Mouse (Mus musculus) cerebellum, postnatal 25 days (tissue): Measurements from ENCODE around the gene Ppargc1a.

Experiments
- DNase-seq, 2 experiments: peaks; one replicate each; pipeline ENCODE4 v3.0.0; 2021; ENCODE audit warnings: mixed read lengths in 2 of 2

The Ppargc1a gene

DNA sequence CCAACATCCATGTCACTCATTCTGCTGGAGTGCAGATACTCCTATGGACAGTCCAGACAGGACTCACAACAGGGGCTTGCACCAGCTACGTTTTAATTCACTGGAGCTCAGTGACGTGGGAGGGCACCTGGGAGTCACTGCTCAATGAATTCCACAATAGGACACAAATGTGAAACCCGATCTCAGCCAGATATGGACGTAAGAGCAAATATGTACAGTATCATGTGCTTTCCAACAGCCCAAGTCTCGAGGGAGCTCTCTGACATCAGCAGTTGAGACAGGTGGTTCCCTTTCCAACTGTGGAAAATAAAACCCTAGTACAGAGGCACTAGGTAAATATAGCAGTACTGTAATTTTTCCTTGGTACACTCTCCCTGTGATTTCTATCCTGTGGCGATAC, at the start of gene Ppargc1a:
Gene Ppargc1a, minus strand, starts transcription at position 68 of the 400 bp plus-strand sequence.
- peak in 1 of 2 experiments; percentile 8 for DNase-seq

DNA sequence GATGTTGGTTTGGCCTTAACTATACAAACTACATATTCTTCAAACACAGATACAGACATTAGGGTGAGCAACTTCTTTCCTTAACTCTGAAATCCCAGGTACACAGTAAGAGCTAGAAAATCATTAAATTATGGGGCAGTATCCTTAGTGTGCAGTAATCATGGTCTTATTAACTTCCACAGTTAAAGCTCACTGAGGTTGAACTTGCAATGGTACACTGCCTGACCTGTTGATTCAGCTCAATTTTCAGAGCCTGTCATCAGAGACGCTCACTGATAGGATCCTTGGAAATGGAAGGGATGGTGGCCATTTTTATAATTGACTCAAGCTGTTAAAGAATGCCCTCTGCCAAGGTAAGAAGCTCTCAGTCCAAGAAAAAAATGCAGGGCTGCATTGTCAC, 49.4 kb upstream of the Ppargc1a start:
- DNase-seq = no peak

GRCm38 (mm10) chr5:51612049-51612448, 44.5 kb upstream of the Ppargc1a start:
- DNase-seq = no peak

GRCm38 (mm10) chr5:51607686-51608480, 40.4 kb upstream of the Ppargc1a start:
- no peak for DNase-seq

GRCm38 (mm10) chr5:51599549-51599948, 32.0 kb upstream of the Ppargc1a start:
- DNase-seq = no peak

- peak; percentile 46 to 56 for DNase-seq
Observed at GRCm38 (mm10) chr5:51595644-51596043, 28.1 kb upstream of the Ppargc1a start.

- DNase-seq = no peak
Observed at GRCm38 (mm10) chr5:51592206-51592605, 24.7 kb upstream of the Ppargc1a start.

DNA sequence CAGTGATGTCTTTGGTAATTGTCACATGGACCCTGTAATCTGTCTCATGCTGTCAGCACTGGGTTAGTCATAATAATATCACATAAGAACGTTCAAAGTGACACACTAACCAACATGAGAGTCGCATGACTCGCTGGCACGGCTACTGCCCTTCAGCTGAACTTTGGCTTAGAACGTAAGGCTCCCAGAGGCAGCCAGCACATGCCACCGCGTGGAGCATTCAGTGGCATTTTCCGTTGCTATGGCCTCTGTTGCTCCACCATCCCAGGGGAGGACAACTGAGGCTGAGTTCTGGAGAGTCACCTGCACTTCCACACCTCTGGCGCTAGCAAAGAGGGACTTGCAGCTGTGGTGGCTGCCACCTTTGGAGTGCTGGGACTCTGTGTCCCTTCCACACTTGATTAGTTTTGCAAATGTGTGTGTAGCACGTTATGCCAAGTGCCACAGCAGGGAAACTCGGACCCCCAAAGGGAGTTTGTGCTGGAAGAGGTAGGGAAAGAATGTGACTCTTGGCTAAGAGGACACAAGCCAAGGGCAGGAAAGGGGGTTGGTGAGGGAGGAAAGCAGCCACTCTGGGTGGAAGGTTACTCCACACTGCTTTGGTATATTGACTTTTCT, 24.1 kb upstream of the Ppargc1a start:
- no peak for DNase-seq

- no peak for DNase-seq
Observed at GRCm38 (mm10) chr5:51586187-51586586, 18.7 kb upstream of the Ppargc1a start.

DNA sequence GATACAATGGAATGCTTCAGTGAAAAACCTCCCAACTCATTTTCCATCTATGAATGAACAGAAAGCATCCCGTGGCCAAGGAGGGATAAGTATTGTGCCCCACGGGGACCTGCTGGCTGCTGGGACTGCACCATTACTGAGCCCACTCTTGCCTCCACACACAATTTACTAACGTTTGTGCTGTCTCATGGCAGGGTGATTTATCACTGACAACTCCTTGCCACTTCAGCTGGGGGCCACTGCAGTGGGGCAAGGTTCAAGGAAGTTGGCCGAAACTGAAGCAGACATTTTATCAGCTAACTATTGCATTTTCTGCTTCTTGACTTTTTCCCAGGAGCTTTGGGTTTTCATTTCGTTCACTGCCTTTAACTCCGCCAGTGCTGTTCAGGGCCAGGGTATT, 17.5 kb upstream of the Ppargc1a start:
- no peak for DNase-seq

DNA sequence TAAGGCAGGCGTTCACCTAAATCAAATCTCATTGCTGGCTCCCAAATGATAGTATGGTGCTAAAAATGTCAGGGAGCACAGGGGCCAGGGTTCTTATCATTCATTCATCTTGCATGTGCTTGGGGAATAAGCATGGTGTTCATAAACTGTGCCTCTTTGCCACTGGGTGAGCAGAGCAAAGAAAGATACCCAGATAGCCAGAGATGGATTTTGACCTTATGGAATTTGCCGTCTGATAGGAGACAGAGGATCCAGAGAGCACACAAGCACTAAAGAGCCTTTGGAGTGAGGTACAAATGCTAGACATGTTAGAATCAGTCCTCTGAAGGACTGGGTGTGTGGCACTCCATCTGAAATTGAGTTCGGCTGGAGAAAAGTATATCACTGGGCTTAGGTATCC, 16.7 kb upstream of the Ppargc1a start:
- no peak for DNase-seq

GRCm38 (mm10) chr5:51583632-51584031, 16.1 kb upstream of the Ppargc1a start:
- DNase-seq = no peak

DNA sequence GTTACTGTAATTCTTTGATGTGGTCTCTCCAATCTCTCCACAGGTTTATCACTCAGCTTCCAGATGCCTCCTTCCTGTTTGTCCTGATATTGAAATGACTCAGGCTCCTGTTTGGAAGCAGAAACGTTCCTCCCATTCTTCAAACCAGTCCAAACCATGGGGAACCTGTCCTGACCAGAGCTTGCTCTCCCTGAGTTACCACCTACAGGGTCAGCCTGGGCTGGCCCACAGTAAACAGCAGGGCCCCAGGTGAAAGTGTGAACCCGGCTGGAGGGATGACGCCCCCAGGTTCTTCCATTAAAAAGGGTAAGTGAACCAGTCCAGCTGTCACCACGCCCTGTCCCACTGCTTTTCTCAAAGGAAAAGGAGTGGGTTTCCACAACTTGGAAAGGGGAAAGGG, 15.5 kb upstream of the Ppargc1a start:
- no peak for DNase-seq

DNA sequence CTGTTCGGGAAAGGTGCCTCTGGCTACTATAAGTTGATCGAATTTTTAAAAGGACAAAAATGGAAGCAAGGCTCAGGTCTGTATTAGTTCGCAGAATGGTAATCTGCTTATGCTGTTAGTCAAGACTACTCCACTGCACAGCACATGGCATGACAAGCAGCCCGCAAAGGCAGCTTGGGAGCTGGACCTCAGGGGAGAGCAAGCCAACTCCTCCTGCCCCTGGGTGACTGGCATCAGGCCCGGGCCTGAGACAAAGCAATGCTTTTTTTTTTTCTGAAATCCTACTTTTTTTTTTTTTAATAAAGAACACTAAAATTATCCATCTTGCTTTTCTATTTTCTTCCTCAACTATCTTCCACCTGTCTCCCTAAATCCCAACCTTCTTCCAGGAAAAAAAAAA, 15.1 kb upstream of the Ppargc1a start:
- peak; percentile 30 to 63 for DNase-seq

GRCm38 (mm10) chr5:51577594-51577993, 10.1 kb upstream of the Ppargc1a start:
- no peak for DNase-seq

DNA sequence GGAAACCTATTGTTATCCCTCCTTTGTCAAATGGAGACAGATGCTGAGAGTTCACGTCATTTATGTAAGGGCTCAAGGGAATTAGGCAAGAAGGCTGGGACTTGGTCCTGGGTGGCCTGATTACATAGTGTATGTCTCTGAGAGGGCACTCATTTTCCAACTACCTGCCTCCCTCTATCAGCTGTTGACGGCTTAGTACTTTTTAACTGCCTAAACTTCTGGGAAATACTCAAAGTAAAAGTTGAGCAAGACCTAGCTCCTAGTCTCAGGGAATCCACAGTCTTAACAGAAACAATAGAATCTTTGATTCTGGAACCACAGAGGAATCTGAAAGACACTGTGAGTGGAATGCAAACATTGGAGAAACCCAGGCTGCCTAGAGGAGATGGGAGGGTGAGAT, 6.2 kb upstream of the Ppargc1a start:
- no peak for DNase-seq

DNA sequence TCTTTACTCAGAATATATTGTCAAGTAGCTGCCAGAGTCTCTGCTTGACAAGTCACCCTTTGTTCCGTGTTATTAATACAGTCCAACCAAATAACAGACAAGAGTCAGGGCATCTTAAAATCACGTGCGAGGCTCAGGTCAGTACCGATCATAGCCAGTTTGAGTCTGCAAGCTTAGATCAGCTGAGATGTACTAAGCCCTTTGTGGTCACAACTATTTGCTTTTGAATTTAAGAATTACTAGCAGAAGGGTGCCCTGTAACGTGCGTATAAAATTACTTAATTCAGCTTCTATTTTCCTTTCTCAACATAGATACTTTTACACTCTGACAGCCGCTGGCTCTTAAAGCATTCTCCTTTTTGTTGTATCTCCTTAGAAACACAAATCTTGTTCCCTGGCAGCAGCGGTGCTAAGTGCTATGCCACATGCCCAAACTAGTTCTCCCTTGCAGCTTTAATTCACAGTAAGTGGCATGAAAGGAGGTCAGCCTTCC, 718 bp upstream of the Ppargc1a start:
- DNase-seq = no peak

- no peak for DNase-seq
Observed at GRCm38 (mm10) chr5:51565672-51566071, 1.9 kb downstream of the Ppargc1a start.

GRCm38 (mm10) chr5:51565038-51565437, 2.5 kb downstream of the Ppargc1a start:
- DNase-seq = no peak

GRCm38 (mm10) chr5:51563574-51563973, 4.0 kb downstream of the Ppargc1a start:
- no peak for DNase-seq

GRCm38 (mm10) chr5:51557607-51558278, 9.8 kb downstream of the Ppargc1a start:
- no peak for DNase-seq

DNA sequence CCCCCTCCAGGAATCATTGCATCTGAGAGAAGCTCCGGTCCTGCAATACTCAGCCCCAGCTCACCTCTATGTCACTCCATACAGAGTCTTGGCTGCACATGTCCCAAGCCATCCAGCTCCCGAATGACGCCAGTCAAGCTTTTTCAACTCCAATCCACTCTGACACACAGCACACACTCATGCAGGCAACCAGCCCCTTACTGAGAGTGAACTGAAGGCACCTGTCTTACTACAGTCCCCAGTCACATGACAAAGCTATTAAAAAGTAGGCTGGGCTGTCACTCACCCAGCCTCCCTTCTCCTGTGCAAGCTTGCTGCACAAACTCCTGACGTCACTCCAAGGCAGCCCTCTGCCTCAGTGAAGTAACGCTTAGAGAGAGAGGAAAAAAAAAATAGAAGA, 13.9 kb downstream of the Ppargc1a start:
- DNase-seq = peak; percentile 33 to 34

DNA sequence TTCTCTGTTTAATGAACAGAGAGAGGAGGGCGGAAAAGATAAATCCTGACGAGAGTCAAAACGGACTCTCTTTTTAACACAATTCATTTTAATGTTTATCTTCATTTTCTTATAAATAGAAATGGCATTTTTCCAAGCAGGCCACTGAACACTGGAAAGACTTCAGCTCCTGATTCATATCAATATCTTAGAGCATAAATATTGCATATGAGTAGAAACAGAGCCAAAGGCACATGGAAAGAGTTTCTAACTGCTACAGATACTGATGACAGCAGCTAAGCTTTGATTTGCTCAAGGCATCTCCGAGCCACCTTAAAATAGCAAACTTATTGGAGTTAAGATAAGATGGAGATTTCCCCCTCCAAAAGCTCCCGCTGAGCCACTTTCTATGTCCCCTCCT, 14.3 kb downstream of the Ppargc1a start:
- DNase-seq = no peak
